ENCODE assay signal across 13 mouse cellular contexts in genomic region chrX:166393753-166394152, GRCm38 (mm10). TPM values are rescaled to one million over a fixed set of nuclear protein-coding genes. Genes with fewer than 3 reads are reported as not detected.
DNase-seq lines count a peak whose midpoint lies in the region; ATAC-seq and TF ChIP-seq lines count a peak whose summit lies in the region.
"Had no signal": no experiment of that assay in that cellular context is flagged by ENCODE, and none has a peak within 500 bp of the region (broad histone marks: within the 10 kb centered on the region; RNA-seq: fewer than 3 reads in every experiment).

No protein-coding gene starts in this region.

- no peak for TF ChIP-seq EP300 in heart, adult 2 months (IDR thresholded peaks at IDR 0.05; ENCODE audit: insufficient read depth, low read depth, low read length)

- no peak for DNase-seq in heart, adult 2 months
- DNase-seq in heart, embryonic 10.5 days (ENCODE audit: low spot score): no peak
- peak; percentile 4 for DNase-seq in lung, embryonic 14.5 days
- DNase-seq in lung, postnatal 25 days (ENCODE audit: low spot score): no peak
- DNase-seq in midbrain, embryonic 10.5 days (ENCODE audit: low spot score): no peak
- DNase-seq in cerebellum, adult 8-10 months: no peak
- DNase-seq: adrenal gland, postnatal 10 days; left cerebral cortex, postnatal 4 days had no signal

- H3K9me3 ChIP-seq in heart, embryonic 10.5 days: no peaks in the 10 kb centered on the region
- no peaks in the 10 kb centered on the region for H3K9me3 ChIP-seq in lung, embryonic 14.5 days (ENCODE audit: low read depth, low read length)
- no peaks in the 10 kb centered on the region for H3K9me3 ChIP-seq in E14TG2a.4 (ENCODE audit: low read length)
- no peaks in the 10 kb centered on the region for H3K9me3 ChIP-seq in midbrain, embryonic 10.5 days (replicated peaks)
- H3K9me3 ChIP-seq: embryonic facial prominence, embryonic 10.5 days; hindbrain, embryonic 12.5 days had no signal

- WGBS in heart, adult 2 months: 85% methylated on average over 1 of the region's 1 CpGs
- WGBS in heart, embryonic 10.5 days: 71% methylated on average over 1 of the region's 1 CpGs
- WGBS in lung, embryonic 14.5 days: 83% methylated on average over 1 of the region's 1 CpGs
- 70% methylated on average over 1 of the region's 1 CpGs for WGBS in midbrain, embryonic 10.5 days

- no peak for TF ChIP-seq POLR2A in heart, adult 2 months (IDR thresholded peaks at IDR 0.05; ENCODE audit: insufficient read depth, low read depth, low read length)

- H3K4me1 ChIP-seq in heart, adult 2 months (ENCODE audit: control insufficient read depth, insufficient read depth, low read length): no peaks in the 10 kb centered on the region
- H3K4me1 ChIP-seq in heart, embryonic 10.5 days: no peaks in the 10 kb centered on the region
- H3K4me1 ChIP-seq in lung, embryonic 14.5 days (ENCODE audit: insufficient read depth): no peaks in the 10 kb centered on the region
- H3K4me1 ChIP-seq in E14TG2a.4 (replicated peaks; ENCODE audit: low read depth, low read length): no peaks in the 10 kb centered on the region
- no peaks in the 10 kb centered on the region for H3K4me1 ChIP-seq in midbrain, embryonic 10.5 days
- H3K4me1 ChIP-seq: embryonic facial prominence, embryonic 10.5 days; hindbrain, embryonic 12.5 days; megakaryocyte, embryonic 14.5 days had no signal

- no peak overlapping the region for H3K9ac ChIP-seq in heart, adult 2 months (ENCODE audit: low read depth, low read length)
- H3K9ac ChIP-seq in lung, embryonic 14.5 days: no peak overlapping the region
- H3K9ac ChIP-seq: hindbrain, embryonic 12.5 days had no signal

- H3K79me2 ChIP-seq in heart, adult 2 months (replicated peaks; ENCODE audit: control insufficient read depth, insufficient read depth, low read length): no peaks in the 10 kb centered on the region

- no peaks in the 10 kb centered on the region for H3K27me3 ChIP-seq in heart, adult 2 months (ENCODE audit: control insufficient read depth, insufficient read depth, low read length)
- H3K27me3 ChIP-seq in heart, embryonic 10.5 days (ENCODE audit: insufficient read depth, poor library complexity, severe bottlenecking): no peaks in the 10 kb centered on the region
- no peaks in the 10 kb centered on the region for H3K27me3 ChIP-seq in lung, embryonic 14.5 days (ENCODE audit: insufficient read depth, low read length)
- no peaks in the 10 kb centered on the region for H3K27me3 ChIP-seq in E14TG2a.4 (ENCODE audit: insufficient read depth, low read length)
- H3K27me3 ChIP-seq in midbrain, embryonic 10.5 days (ENCODE audit: low read depth, poor library complexity, severe bottlenecking): peaks cover 85% of the 10 kb centered on the region

- no peak overlapping the region for H3K4me2 ChIP-seq in lung, embryonic 14.5 days
- H3K4me2 ChIP-seq: hindbrain, embryonic 12.5 days had no signal

- no peak overlapping the region for H3K27ac ChIP-seq in heart, adult 2 months
- no peak overlapping the region for H3K27ac ChIP-seq in heart, embryonic 10.5 days
- no peak overlapping the region for H3K27ac ChIP-seq in lung, embryonic 14.5 days (ENCODE audit: low read depth)
- H3K27ac ChIP-seq in midbrain, embryonic 10.5 days (replicated peaks): no peak overlapping the region
- H3K27ac ChIP-seq: embryonic facial prominence, embryonic 10.5 days; hindbrain, embryonic 12.5 days had no signal

- no peak for ATAC-seq in lung, embryonic 14.5 days (ENCODE audit: insufficient read depth)
- ATAC-seq in megakaryocyte-erythroid progenitor cell, adult 5-6 weeks (replicated peaks; ENCODE audit: low FRiP score, low TSS enrichment, poor library complexity, severe bottlenecking): 0 out of 2 replicates have a peak, but pooled peaks have one; percentile 37

- H3K36me3 ChIP-seq in heart, adult 2 months (ENCODE audit: control insufficient read depth, insufficient read depth, low read length): no peaks in the 10 kb centered on the region
- H3K36me3 ChIP-seq in heart, embryonic 10.5 days: no peaks in the 10 kb centered on the region
- 0 out of 2 replicates have a peak, but pooled peaks cover 6% of the 10 kb centered on the region for H3K36me3 ChIP-seq in lung, embryonic 14.5 days (ENCODE audit: insufficient read depth)
- H3K36me3 ChIP-seq in E14TG2a.4 (ENCODE audit: insufficient read depth, low read length): peaks cover 22% of the 10 kb centered on the region
- 0 out of 2 replicates have a peak, but pooled peaks cover 5% of the 10 kb centered on the region for H3K36me3 ChIP-seq in midbrain, embryonic 10.5 days
- H3K36me3 ChIP-seq: embryonic facial prominence, embryonic 10.5 days; hindbrain, embryonic 12.5 days had no signal

- peak; percentile 22; the same call in 1 of the 2 replicates for TF ChIP-seq CTCF in heart, adult 2 months (IDR thresholded peaks at IDR 0.05)
- peak; percentile 24; the same call in 1 of the 2 replicates for TF ChIP-seq CTCF in lung, embryonic 14.5 days (IDR thresholded peaks at IDR 0.05; ENCODE audit: low read depth)
- TF ChIP-seq CTCF in E14TG2a.4 (conservative IDR thresholded peaks at IDR 0.05; ENCODE audit: low read length): peak; percentile 42

- intact Hi-C loops in heart, adult 2 months (cut with DNase I): no loop called here

- H3K4me3 ChIP-seq in heart, adult 2 months: no peak overlapping the region
- H3K4me3 ChIP-seq in heart, embryonic 10.5 days: no peak overlapping the region
- no peak overlapping the region for H3K4me3 ChIP-seq in lung, embryonic 14.5 days (ENCODE audit: low read depth, low read length)
- H3K4me3 ChIP-seq in E14TG2a.4 (replicated peaks; ENCODE audit: low read length): no peak overlapping the region
- no peak overlapping the region for H3K4me3 ChIP-seq in midbrain, embryonic 10.5 days
- H3K4me3 ChIP-seq: embryonic facial prominence, embryonic 10.5 days; hindbrain, embryonic 12.5 days; megakaryocyte, embryonic 14.5 days had no signal

RNA-seq across cellular contexts. Expression of gene Trappc2, which starts 46.6 kb away (rescaled TPM):
- 10 to 100 TPM; 12.0 to 17.1 TPM for total RNA-seq in heart, adult 2 months (2021)
- polyA plus RNA-seq in heart, adult 2 months (2012; rRNA removed): 6.5 and 12.4 TPM in 2 replicates
- polyA plus RNA-seq in heart, embryonic 10.5 days (2016; fragmentation: Nextera tagmentation; extraction: Ambion mirVana): 32.4 and 39.8 TPM in 2 replicates
- polyA plus RNA-seq in lung, embryonic 14.5 days (2014; fragmentation: Nextera tagmentation; extraction: Ambion mirVana): 28.1 and 31.7 TPM in 2 replicates
- total RNA-seq in megakaryocyte-erythroid progenitor cell, adult 5-6 weeks (2014; fragmentation: Nextera tagmentation): 3.5 and 6.9 TPM in 2 replicates
- 6.6 and 7.3 TPM in 2 replicates for total RNA-seq in megakaryocyte-erythroid progenitor cell, adult 5-6 weeks (2017)
- polyA plus RNA-seq in midbrain, embryonic 10.5 days (2016; fragmentation: Nextera tagmentation; extraction: Ambion mirVana): 32.7 and 42.6 TPM in 2 replicates

RNA-seq across cellular contexts. Expression of gene Ofd1, which starts 46.8 kb away (rescaled TPM):
- 1 to 10 TPM; 3.9 to 4.3 TPM for total RNA-seq in heart, adult 2 months (2021)
- polyA plus RNA-seq in heart, adult 2 months (2012; rRNA removed): 0.94 and 1.6 TPM in 2 replicates
- 4.8 and 6.0 TPM in 2 replicates for polyA plus RNA-seq in heart, embryonic 10.5 days (2016; fragmentation: Nextera tagmentation; extraction: Ambion mirVana)
- polyA plus RNA-seq in lung, embryonic 14.5 days (2014; fragmentation: Nextera tagmentation; extraction: Ambion mirVana): 8.0 and 9.2 TPM in 2 replicates
- 8.6 and 9.9 TPM in 2 replicates for total RNA-seq in megakaryocyte-erythroid progenitor cell, adult 5-6 weeks (2014; fragmentation: Nextera tagmentation)
- 9.5 and 18.2 TPM in 2 replicates for total RNA-seq in megakaryocyte-erythroid progenitor cell, adult 5-6 weeks (2017)
- polyA plus RNA-seq in midbrain, embryonic 10.5 days (2016; fragmentation: Nextera tagmentation; extraction: Ambion mirVana): 6.6 and 7.1 TPM in 2 replicates
